Mouse (Mus musculus) bone marrow macrophage, adult 2 months (primary cell): ENCODE results near the gene Vmn2r103. TPM values are rescaled to one million over a fixed set of nuclear protein-coding genes. Genes with fewer than 3 reads are reported as not detected.

ENCODE experiments used
- H3K27ac ChIP-seq: 2 replicates; pipeline ENCODE4 v1.5.1; 2012; ENCODE audit warnings: low read depth, low read length; ENCODE audit not compliant: insufficient read depth
- H3K4me1 ChIP-seq: 2 replicates; pipeline ENCODE4 v1.6.1; 2012; ENCODE audit warnings: low read length; ENCODE audit not compliant: control insufficient read depth, insufficient read depth
- H3K4me3 ChIP-seq: 2 replicates; pipeline ENCODE4 v1.5.1; 2012; ENCODE audit warnings: mild to moderate bottlenecking, low read length, moderate library complexity; ENCODE audit not compliant: insufficient read depth
- CTCF ChIP-seq: IDR thresholded peaks from 2 replicates; pipeline ENCODE4 v1.5.1; 2012; ENCODE audit warnings: low read depth, mild to moderate bottlenecking, low read length, moderate library complexity
- POLR2A ChIP-seq: IDR thresholded peaks from 2 replicates; pipeline ENCODE4 v1.6.1; 2012; ENCODE audit warnings: mild to moderate bottlenecking, low read depth, low read length, borderline replicate concordance
- polyA plus RNA-seq: library from polyadenylated mRNA; stranded (reverse); fragments of >200 nt; gene quantifications from 2 replicates; pipeline ENCODE4 v1.2.4, GENCODE M21; 2012; ENCODE audit not compliant: missing spikeins, insufficient read depth, insufficient read length

Gene Vmn2r103
- polyA plus RNA-seq = not detected in 2 replicates

GRCm38 (mm10) chr17:19773063-19773462, at the start of gene Vmn2r103:
TSS of gene Vmn2r103 (plus strand) at chr17:19773363.
- H3K4me1 ChIP-seq = no peaks in the 10 kb centered on the region
- no peak within 1 kb of the TSS for H3K4me3 ChIP-seq
- TF ChIP-seq CTCF (no peak), POLR2A (no peak)
- no peak within 1 kb of the TSS for H3K27ac ChIP-seq

GRCm38 (mm10) chr17:19778994-19779393, 5.8 kb downstream of the Vmn2r103 start:
- no peak overlapping the region for H3K4me3 ChIP-seq
- TF ChIP-seq CTCF (no peak), POLR2A (no peak)
- no peaks in the 10 kb centered on the region for H3K4me1 ChIP-seq
- H3K27ac ChIP-seq = no peak overlapping the region

- no peak for TF ChIP-seq CTCF
- TF ChIP-seq POLR2A = no peak
- Histone ChIP-seq H3K4me3 (no peak overlapping the region), H3K4me1 (no peaks in the 10 kb centered on the region), H3K27ac (no peak overlapping the region)
Observed at GRCm38 (mm10) chr17:19789248-19789647, 16.1 kb downstream of the Vmn2r103 start.

Other genes with a start within 250 kb of the Vmn2r103 start
- not detected in 2 replicates for gene Vmn2r101, start 196.1 kb upstream of the Vmn2r103 start, polyA plus RNA-seq
- gene Vmn2r102, start 113.0 kb upstream of the Vmn2r103 start, polyA plus RNA-seq = 0.08 TPM in 1 of 2 replicates, not detected in the other